Mouse (Mus musculus) stomach, embryonic 16.5 days (tissue): ENCODE results near the gene Cfap77. TPM values are rescaled to one million over a fixed set of nuclear protein-coding genes. Genes with fewer than 3 reads are reported as not detected.

Experiments used
- ATAC-seq: fragments of 200-750 bp; cut with Nextera tagmentation; 2 replicates; pipeline ENCODE4 v1.8.0; 2017; ENCODE audit warnings: moderate number of reproducible peaks, moderate TSS enrichment; ENCODE audit not compliant: insufficient read depth, low FRiP score
- H3K27ac ChIP-seq: fragments of 300-500 bp; sonication (generic); 2 replicates; pipeline ENCODE4 v1.5.1; 2014; ENCODE audit warnings: low read length
- H3K27me3 ChIP-seq: fragments of 300-500 bp; sonication (generic); 2 replicates; pipeline ENCODE4 v1.6.1; 2014; ENCODE audit warnings: low read length, control low read depth, mixed read lengths; ENCODE audit not compliant: control insufficient read depth, insufficient read depth
- H3K36me3 ChIP-seq: fragments of 300-500 bp; sonication (generic); 2 replicates; pipeline ENCODE4 v1.6.1; 2014; ENCODE audit warnings: low read length; ENCODE audit not compliant: control insufficient read depth, insufficient read depth
- H3K4me1 ChIP-seq: fragments of 300-500 bp; sonication (generic); 2 replicates; pipeline ENCODE4 v1.6.1; 2014; ENCODE audit warnings: low read length, control low read depth, mixed read lengths; ENCODE audit not compliant: control insufficient read depth, insufficient read depth
- H3K4me2 ChIP-seq: fragments of 300-500 bp; sonication (generic); 2 replicates; pipeline ENCODE4 v1.6.1; 2014; ENCODE audit warnings: low read depth, low read length, mixed read lengths
- H3K4me3 ChIP-seq: fragments of 300-500 bp; sonication (generic); replicated peaks from 2 replicates; pipeline ENCODE4 v1.5.1; 2014; ENCODE audit warnings: mild to moderate bottlenecking, low read length
- H3K9ac ChIP-seq: fragments of 300-500 bp; sonication (generic); 2 replicates; pipeline ENCODE4 v1.6.1; 2014; ENCODE audit warnings: low read length
- H3K9me3 ChIP-seq: fragments of 300-500 bp; sonication (generic); replicated peaks from 2 replicates; pipeline ENCODE4 v1.6.1; 2016; ENCODE audit warnings: low read length, control low read depth; ENCODE audit not compliant: control insufficient read depth
- WGBS: fragments of 180-500 bp; shearing (Covaris S2); extraction: QIAGEN DNeasy Blood & Tissue Kit; methylation state at CpG from one replicate; pipeline ENCODE4 v1.1.7; 2014; 5-methylcytosine and 5-hydroxymethylcytosine counted together
- polyA plus RNA-seq: library from polyadenylated mRNA; unstranded; fragments of >200 nt; fragmentation: Nextera tagmentation; extraction: Ambion mirVana; gene quantifications from 2 replicates; pipeline ENCODE4 v1.2.1, GENCODE M21; 2015

Gene Cfap77
- polyA plus RNA-seq, 1 experiment from 2014 or later: 0.62 TPM

DNA sequence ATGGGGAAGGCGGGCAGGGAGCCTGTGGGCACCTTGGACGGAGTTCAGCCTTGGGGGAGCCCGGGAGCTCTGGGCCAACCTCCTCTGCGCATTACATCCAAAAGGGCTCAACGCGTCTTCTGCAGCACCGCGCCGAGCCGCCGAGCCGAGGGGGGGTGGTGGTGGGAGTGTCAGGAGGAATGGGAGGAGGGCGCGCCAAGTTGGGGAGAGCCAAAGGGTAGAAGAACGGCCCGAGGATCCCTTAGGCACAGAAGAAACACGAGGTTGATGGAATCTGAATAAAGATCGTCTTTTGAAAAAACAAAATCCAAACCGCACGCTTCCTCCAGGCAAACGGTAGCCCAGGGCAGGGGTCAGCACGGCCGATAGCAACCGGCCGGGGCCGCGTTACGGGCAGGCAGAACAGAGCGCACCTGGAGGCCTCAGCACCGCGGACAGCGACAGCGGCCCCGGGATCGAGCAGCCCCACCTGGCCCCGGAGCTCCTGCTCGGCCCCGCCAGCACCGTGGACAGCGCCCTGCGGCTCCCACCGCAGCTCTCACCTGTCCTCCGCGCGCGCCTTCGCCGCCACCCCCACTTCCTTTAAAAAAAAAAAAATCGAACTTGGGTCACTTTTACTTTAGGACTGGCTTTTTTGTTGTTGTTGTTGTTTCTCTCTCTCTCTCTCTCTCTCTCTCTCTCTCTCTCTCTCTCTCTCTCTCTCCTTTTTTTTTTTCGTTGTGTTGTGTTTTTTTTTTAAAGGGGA is 138.9 kb downstream of the Cfap77 start:
- Histone ChIP-seq H3K36me3 (no peaks in the 10 kb centered on the region), H3K27ac (no peak overlapping the region), H3K9ac (no peak overlapping the region), H3K9me3 (no peaks in the 10 kb centered on the region), H3K4me3 (peak overlapping the region; percentile 11; the same call in 1 of the 2 replicates), H3K27me3 (peaks cover 92% of the 10 kb centered on the region), H3K4me2 (peak overlapping the region; percentile 27; the same call in 1 of the 2 replicates), H3K4me1 (peaks cover 6% of the 10 kb centered on the region)
- peak; percentile 82; the same call in 1 of the 2 replicates for ATAC-seq
- 1% methylated on average over 50 of the region's 50 CpGs for WGBS

DNA sequence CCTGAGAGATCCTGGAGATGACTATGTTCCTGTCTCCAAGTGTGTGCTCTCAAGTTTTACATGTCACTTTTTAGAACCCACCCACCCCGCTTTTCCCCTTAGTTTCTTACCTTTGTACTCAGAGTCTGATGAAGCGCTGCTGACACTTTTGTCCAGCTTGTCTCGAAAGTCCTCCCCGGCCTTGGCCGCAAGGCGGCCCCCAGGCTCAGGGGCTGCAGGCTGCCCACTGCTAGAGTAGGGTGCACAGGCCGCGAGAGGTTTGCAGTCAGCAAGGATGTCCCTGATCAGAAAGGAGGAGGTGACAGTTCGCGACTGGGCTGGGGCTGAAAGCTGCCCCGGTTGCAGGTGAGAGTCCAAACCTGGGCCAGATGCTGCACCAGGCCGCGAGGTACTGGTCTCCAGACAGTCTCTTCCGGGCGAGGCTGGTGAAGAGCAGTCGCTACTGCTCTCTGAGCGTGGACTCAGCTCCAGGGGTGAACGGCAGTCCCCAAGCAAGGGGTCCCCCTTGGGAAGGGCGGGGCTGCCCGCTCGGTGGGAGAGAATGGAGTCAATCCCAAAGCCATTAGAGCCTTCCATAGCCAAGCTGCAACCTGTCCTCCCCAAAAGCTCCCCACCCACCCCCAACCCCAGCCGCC is 139.6 kb downstream of the Cfap77 start:
- Histone ChIP-seq H3K36me3 (no peaks in the 10 kb centered on the region), H3K9ac (no peak overlapping the region), H3K9me3 (no peaks in the 10 kb centered on the region), H3K27ac (no peak overlapping the region), H3K4me1 (peaks cover 6% of the 10 kb centered on the region), H3K4me2 (no peak overlapping the region), H3K27me3 (peaks cover 94% of the 10 kb centered on the region), H3K4me3 (no peak overlapping the region)
- 4% methylated on average over 22 of the region's 22 CpGs for WGBS
- ATAC-seq: no peak

DNA sequence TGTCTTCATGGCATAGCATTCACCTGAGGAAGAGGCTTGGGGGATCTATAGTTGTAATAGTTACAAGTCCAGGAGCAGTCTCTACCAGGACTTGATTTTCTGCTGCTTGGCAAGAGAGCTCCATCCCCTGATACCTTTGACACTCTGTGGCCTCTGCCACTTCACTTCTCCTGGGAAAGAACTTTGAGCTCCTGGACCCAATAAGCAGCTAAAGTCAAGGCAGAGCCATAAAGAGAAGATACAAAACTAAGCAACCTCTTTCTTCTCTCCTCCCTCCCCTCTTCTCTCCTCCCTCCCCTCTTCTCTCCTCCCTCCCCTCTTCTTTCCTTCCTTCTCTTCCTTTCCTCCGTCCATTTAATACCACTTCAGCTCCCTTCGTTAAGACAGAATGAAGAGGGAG is 140.7 kb downstream of the Cfap77 start:
- H3K4me3 ChIP-seq: no peak overlapping the region
- H3K9me3 ChIP-seq: no peaks in the 10 kb centered on the region
- 3% methylated on average over 2 of the region's 2 CpGs for WGBS
- H3K36me3 ChIP-seq: no peaks in the 10 kb centered on the region
- peaks cover 97% of the 10 kb centered on the region for H3K27me3 ChIP-seq
- ATAC-seq: no peak
- H3K27ac ChIP-seq: no peak overlapping the region
- H3K4me1 ChIP-seq: peaks cover 6% of the 10 kb centered on the region
- H3K9ac ChIP-seq: no peak overlapping the region
- no peak overlapping the region for H3K4me2 ChIP-seq

DNA sequence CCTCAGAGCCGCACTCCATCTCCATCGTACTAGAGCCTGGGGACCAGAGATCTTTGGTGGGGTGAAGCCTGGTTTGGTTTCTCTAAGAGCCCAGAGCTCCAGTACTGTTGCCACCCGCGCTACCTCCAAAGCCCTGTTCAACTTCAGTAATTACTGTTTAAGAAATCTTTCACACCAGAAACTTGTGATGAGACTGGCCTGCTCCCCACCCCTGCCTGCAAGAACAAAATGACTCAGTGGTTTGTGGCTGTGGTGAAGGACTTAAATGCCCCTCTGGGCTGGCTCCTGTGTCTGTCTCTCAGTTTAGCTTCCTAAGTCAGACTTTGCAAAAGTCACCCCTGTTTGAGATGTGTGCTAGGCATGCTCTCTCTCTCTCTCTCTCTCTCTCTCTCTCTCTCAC is 141.9 kb downstream of the Cfap77 start:
- no peaks in the 10 kb centered on the region for H3K9me3 ChIP-seq
- H3K4me1 ChIP-seq: peaks cover 15% of the 10 kb centered on the region
- H3K4me3 ChIP-seq: no peak overlapping the region
- 5% methylated on average over 4 of the region's 4 CpGs for WGBS
- no peak overlapping the region for H3K27ac ChIP-seq
- H3K36me3 ChIP-seq: no peaks in the 10 kb centered on the region
- no peak for ATAC-seq
- H3K4me2 ChIP-seq: no peak overlapping the region
- H3K27me3 ChIP-seq: peaks cover 98% of the 10 kb centered on the region
- no peak overlapping the region for H3K9ac ChIP-seq

DNA sequence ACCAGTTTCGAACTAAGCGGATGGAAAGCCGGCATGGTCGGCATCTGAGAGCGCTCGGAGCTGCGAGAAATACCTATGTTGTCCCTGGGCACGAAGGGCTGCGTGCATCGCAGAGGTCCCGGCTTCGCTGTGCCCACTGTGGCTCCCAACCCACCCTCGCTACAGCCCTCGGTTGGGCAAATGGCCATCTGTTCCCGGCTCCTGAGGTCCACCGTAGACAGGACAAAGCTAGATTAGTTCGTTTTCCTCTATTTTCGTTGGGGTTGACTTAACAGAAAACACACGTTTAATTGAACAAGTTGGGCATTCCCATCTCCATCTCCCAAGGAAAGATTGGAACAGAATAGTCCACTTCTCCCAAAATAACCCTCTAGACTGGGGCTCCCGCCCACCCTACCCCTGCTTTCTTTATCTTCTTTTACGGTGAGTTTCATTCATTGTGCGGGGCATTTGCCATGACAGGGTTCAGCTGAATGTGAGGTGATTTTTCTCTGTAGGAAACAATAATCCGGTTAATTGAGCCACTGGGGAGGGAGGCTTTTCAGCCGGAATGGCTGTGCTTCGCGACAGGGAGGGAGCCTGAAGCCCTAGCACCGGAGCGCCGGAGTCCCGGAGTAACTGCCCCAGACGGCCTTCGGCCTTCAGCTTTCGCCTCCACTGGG is 142.7 kb downstream of the Cfap77 start:
- WGBS: 3% methylated on average over 33 of the region's 33 CpGs
- no peaks in the 10 kb centered on the region for H3K9me3 ChIP-seq
- peaks cover 98% of the 10 kb centered on the region for H3K27me3 ChIP-seq
- H3K4me2 ChIP-seq: no peak overlapping the region
- no peaks in the 10 kb centered on the region for H3K36me3 ChIP-seq
- H3K27ac ChIP-seq: no peak overlapping the region
- H3K4me3 ChIP-seq: no peak overlapping the region
- peaks cover 10% of the 10 kb centered on the region for H3K4me1 ChIP-seq
- ATAC-seq: no peak
- H3K9ac ChIP-seq: no peak overlapping the region

DNA sequence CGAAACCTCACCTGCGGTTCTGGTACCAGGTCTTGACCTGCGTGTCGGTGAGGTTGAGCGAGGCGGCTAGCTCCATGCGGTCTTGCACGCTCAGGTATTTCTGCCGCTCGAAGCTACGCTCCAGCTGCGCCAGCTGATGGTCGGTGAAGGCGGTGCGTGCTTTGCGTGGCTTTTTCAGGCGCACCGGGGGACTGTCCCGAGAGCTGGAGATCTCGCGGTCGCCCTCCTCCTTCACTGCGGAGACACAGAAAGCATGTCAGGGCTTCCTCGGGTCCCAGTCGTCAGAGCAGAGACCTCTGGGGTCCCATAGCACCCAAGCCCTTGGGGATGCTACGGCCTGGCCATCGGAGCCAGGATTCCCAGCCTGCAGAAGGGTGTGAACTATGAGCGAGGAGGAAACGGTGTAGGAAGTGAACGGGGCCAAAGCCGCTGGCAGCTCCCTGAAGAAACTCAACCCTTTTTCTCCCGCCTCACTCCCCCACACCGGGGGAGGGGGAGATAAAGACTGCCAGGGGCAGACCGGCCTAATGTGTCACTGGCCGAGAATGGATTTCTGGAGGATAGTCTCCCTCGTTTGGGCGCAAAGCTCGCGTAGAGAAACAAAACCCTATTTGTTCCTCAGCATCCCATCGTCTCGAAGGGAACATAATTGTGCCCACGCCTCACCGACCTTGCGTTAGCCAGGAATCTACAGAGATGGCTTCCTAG is 143.4 kb downstream of the Cfap77 start:
- no peaks in the 10 kb centered on the region for H3K9me3 ChIP-seq
- WGBS: 3% methylated on average over 44 of the region's 44 CpGs
- peaks cover 10% of the 10 kb centered on the region for H3K4me1 ChIP-seq
- H3K9ac ChIP-seq: no peak overlapping the region
- no peak overlapping the region for H3K27ac ChIP-seq
- no peak for ATAC-seq
- peaks cover 97% of the 10 kb centered on the region for H3K27me3 ChIP-seq
- H3K4me2 ChIP-seq: no peak overlapping the region
- H3K36me3 ChIP-seq: no peaks in the 10 kb centered on the region
- H3K4me3 ChIP-seq: no peak overlapping the region

DNA sequence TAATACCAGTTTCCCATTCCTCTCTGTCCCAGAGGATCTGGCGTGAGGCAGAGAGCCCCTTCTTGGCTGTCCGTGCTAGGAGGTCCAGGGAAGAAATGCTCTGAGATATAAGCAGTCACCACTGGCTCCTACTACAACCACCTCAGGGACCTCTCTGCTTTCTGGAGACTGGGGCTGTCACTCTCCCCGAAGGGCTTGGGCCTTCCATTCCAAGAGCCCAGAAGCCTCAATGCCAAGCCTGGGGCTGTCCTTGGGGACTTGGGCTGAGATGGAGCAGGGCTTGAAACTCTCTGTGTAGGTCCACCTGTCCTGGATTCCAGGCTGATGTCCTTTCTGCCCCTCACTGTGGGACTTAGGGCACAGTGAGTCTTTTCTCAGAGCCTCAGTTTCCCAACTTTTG is 144.0 kb downstream of the Cfap77 start:
- peaks cover 93% of the 10 kb centered on the region for H3K27me3 ChIP-seq
- H3K4me3 ChIP-seq: no peak overlapping the region
- H3K4me2 ChIP-seq: no peak overlapping the region
- no peak for ATAC-seq
- H3K9ac ChIP-seq: no peak overlapping the region
- H3K4me1 ChIP-seq: peaks cover 10% of the 10 kb centered on the region
- no peaks in the 10 kb centered on the region for H3K36me3 ChIP-seq
- no peaks in the 10 kb centered on the region for H3K9me3 ChIP-seq
- 9% methylated on average over 3 of the region's 3 CpGs for WGBS
- H3K27ac ChIP-seq: no peak overlapping the region

DNA sequence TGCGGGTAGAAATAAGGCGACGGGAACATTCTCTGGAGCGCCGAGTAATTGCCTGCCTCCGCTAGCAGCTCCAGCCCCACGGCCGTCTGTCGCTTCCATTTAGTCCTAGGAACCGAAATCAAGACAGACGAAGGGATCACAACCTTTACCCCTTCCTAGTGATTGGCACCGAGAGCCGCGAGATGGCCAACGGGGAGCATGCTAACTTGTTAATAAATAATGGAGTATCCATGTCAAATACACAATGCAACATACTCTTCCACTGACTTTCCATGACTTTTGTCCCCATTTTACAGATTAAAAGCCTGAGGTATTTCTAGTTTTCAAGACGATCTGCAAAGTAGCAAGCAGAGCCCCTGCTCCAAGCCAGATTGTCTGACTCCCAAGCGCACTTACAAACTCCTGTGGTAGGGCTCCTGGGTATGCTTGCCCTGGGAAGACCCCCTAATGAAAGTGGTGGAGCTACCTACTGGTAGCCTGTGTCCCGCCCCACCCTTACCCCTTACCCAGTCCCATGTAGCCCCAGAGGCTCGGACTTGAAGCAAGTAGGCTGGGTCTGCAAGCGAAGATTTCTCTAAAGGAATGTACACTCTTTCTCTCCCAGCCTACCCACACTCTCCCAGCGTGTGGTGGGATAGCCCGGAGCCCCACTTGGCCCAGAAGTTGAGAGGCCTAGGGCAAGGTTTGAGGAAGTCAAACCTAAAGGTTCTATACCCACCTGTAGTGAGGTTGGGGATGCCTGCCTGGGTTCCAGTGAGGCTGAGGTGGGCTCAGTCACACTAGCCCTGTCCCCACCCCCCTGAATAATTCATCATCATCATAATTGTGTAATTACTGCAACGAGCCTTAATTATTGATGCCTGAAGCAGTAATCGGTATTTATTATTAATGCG is 144.8 kb downstream of the Cfap77 start:
- Histone ChIP-seq H3K27me3 (peaks cover 85% of the 10 kb centered on the region), H3K9me3 (no peaks in the 10 kb centered on the region), H3K36me3 (no peaks in the 10 kb centered on the region), H3K9ac (no peak overlapping the region), H3K27ac (no peak overlapping the region), H3K4me3 (no peak overlapping the region), H3K4me1 (peaks cover 10% of the 10 kb centered on the region), H3K4me2 (no peak overlapping the region)
- whole genome bisulfite sequencing: 7% methylated on average over 25 of the region's 25 CpGs
- no peak for ATAC-seq
